Mouse (Mus musculus) CH12.LX (cell line): Measurements from ENCODE around the gene Plcb1. TPM values are rescaled to one million over a fixed set of nuclear protein-coding genes. Genes with fewer than 3 reads are reported as not detected.

Experiments used
- DNase-seq: peaks from one replicate; pipeline ENCODE4 v3.0.0-alpha.2; 2013; ENCODE audit errors: extremely low read depth
- H3K27ac ChIP-seq: 2 replicates; pipeline ENCODE4 v1.5.1; 2012; ENCODE audit warnings: low read depth, mild to moderate bottlenecking, control low read depth, moderate library complexity; ENCODE audit not compliant: insufficient read depth
- H3K27me3 ChIP-seq: replicated peaks from 2 replicates; pipeline ENCODE3; 2012; ENCODE audit warnings: inconsistent platforms
- H3K36me3 ChIP-seq, 2 experiments: replicated peaks in 1 of 2; 2 replicates each; pipeline versions ENCODE3 to v1.6.1; 2012; ENCODE audit warnings: inconsistent platforms in 1 of 2, low read length in 1 of 2, mild to moderate bottlenecking in 1 of 2, mixed read lengths in 1 of 2, moderate library complexity in 1 of 2; ENCODE audit not compliant: control insufficient read depth in 1 of 2, insufficient read depth in 1 of 2
- H3K4me1 ChIP-seq, 2 experiments: 2 replicates each; pipeline ENCODE4 v1.6.1; 2012; ENCODE audit warnings: inconsistent platforms in 1 of 2, moderate library complexity in 1 of 2; ENCODE audit not compliant: insufficient read depth in 2 of 2, control insufficient read depth in 1 of 2
- H3K4me2 ChIP-seq: 2 replicates; pipeline ENCODE4 v1.6.1; 2012; ENCODE audit warnings: low read depth, mild to moderate bottlenecking, control low read depth; ENCODE audit not compliant: poor library complexity, insufficient read depth, severe bottlenecking
- H3K4me3 ChIP-seq, 3 experiments: fragments of 150-350 bp in 1 of 3; sonication (generic) in 1 of 3; replicated peaks in 1 of 3; 2 replicates each; pipeline versions ENCODE3 to v1.5.1; 2011 to 2012; ENCODE audit warnings: low read depth in 2 of 3, low read length in 2 of 3, mild to moderate bottlenecking in 2 of 3, moderate library complexity in 2 of 3, control low read depth in 1 of 3, improper control_type of control experiment in 1 of 3, inconsistent platforms in 1 of 3, mixed read lengths in 1 of 3; ENCODE audit not compliant: poor library complexity in 1 of 3
- H3K79me2 ChIP-seq: replicated peaks from 2 replicates; pipeline ENCODE4 v1.6.1; 2012; ENCODE audit warnings: mild to moderate bottlenecking, moderate library complexity; ENCODE audit not compliant: control insufficient read depth, poor library complexity, insufficient read depth, severe bottlenecking; ENCODE audit errors: extremely low read depth
- H3K9ac ChIP-seq: 2 replicates; pipeline ENCODE4 v1.6.1; 2012; ENCODE audit warnings: low read depth, mild to moderate bottlenecking, control low read depth, moderate library complexity; ENCODE audit not compliant: insufficient read depth
- H3K9me3 ChIP-seq: replicated peaks from 2 replicates; pipeline ENCODE3; 2012; ENCODE audit warnings: low read length, inconsistent platforms, mixed read lengths
- BHLHE40 ChIP-seq: IDR thresholded peaks from 2 replicates; pipeline ENCODE4 v1.6.1; 2011; ENCODE audit warnings: mild to moderate bottlenecking, low read depth, low read length, improper control_type of control experiment
- CHD1 ChIP-seq: IDR thresholded peaks from 2 replicates; pipeline ENCODE4 v1.6.1; 2012; ENCODE audit warnings: low read depth, low read length, improper control_type of control experiment, inconsistent platforms
- CHD2 ChIP-seq: IDR thresholded peaks from 2 replicates; pipeline ENCODE4 v1.6.1; 2011; ENCODE audit warnings: low read length, improper control_type of control experiment
- CTCF ChIP-seq, 2 experiments: IDR thresholded peaks in 1 of 2; conservative IDR thresholded peaks in 1 of 2; 2 replicates each; pipeline ENCODE4 v1.5.1; 2011 to 2012; ENCODE audit warnings: low read depth in 2 of 2, low read length in 2 of 2, improper control_type of control experiment in 1 of 2, inconsistent platforms in 1 of 2, mild to moderate bottlenecking in 1 of 2, moderate library complexity in 1 of 2
- EP300 ChIP-seq: IDR thresholded peaks from 2 replicates; pipeline ENCODE4 v1.6.1; 2011; ENCODE audit warnings: low read length, improper control_type of control experiment
- IRF4 ChIP-seq: IDR thresholded peaks from 2 replicates; pipeline ENCODE4 v1.6.1; 2014; ENCODE audit warnings: low read depth, mild to moderate bottlenecking, inconsistent platforms, low read length, improper control_type of control experiment
- JUN ChIP-seq: IDR thresholded peaks from 2 replicates; pipeline ENCODE4 v1.6.1; 2011; ENCODE audit warnings: low read depth, mild to moderate bottlenecking, low read length, improper control_type of control experiment, moderate library complexity; ENCODE audit not compliant: insufficient read depth
- JUND ChIP-seq: conservative IDR thresholded peaks from 2 replicates; pipeline ENCODE4 v1.6.1; 2011; ENCODE audit warnings: low read depth, low read length, improper control_type of control experiment
- KAT2A ChIP-seq: IDR thresholded peaks from 2 replicates; pipeline ENCODE4 v1.6.1; 2012; ENCODE audit warnings: low read length, improper control_type of control experiment, inconsistent platforms; ENCODE audit not compliant: insufficient replicate concordance
- MAFK ChIP-seq: IDR thresholded peaks from 2 replicates; pipeline ENCODE4 v1.6.1; 2011; ENCODE audit warnings: low read length, improper control_type of control experiment; ENCODE audit not compliant: insufficient replicate concordance
- MAZ ChIP-seq: IDR thresholded peaks from 2 replicates; pipeline ENCODE4 v1.6.1; 2012; ENCODE audit warnings: low read depth, mild to moderate bottlenecking, inconsistent platforms, low read length, improper control_type of control experiment, moderate library complexity
- MEF2A ChIP-seq: IDR thresholded peaks from 2 replicates; pipeline ENCODE4 v1.6.1; 2014; ENCODE audit warnings: low read depth, mild to moderate bottlenecking, inconsistent platforms, low read length, improper control_type of control experiment, borderline replicate concordance
- MXI1 ChIP-seq: IDR thresholded peaks from 2 replicates; pipeline ENCODE4 v1.6.1; 2011; ENCODE audit warnings: mild to moderate bottlenecking, low read depth, low read length, improper control_type of control experiment
- POLR2A ChIP-seq: IDR thresholded peaks from 2 replicates; pipeline ENCODE4 v1.6.1; 2011; ENCODE audit warnings: low read depth, mild to moderate bottlenecking, improper control_type of control experiment, low read length
- RCOR1 ChIP-seq: conservative IDR thresholded peaks from 2 replicates; pipeline ENCODE4 v1.6.1; 2012; ENCODE audit warnings: low read depth, mild to moderate bottlenecking, inconsistent platforms, low read length, improper control_type of control experiment
- UBTF ChIP-seq: IDR thresholded peaks from 2 replicates; pipeline ENCODE4 v1.6.1; 2012; ENCODE audit warnings: low read depth, mild to moderate bottlenecking, inconsistent platforms, low read length, improper control_type of control experiment, moderate library complexity
- USF1 ChIP-seq: IDR thresholded peaks from 2 replicates; pipeline ENCODE4 v1.6.1; 2014; ENCODE audit warnings: low read depth, mild to moderate bottlenecking, inconsistent platforms, low read length, improper control_type of control experiment
- ZC3H11A ChIP-seq: IDR thresholded peaks from 2 replicates; pipeline ENCODE4 v1.6.1; 2012; ENCODE audit warnings: low read depth, mild to moderate bottlenecking, inconsistent platforms, low read length, improper control_type of control experiment
- ZKSCAN1 ChIP-seq: IDR thresholded peaks from 2 replicates; pipeline ENCODE4 v1.6.1; 2012; ENCODE audit warnings: low read depth, inconsistent platforms, low read length, improper control_type of control experiment, borderline replicate concordance
- ZMIZ1 ChIP-seq: IDR thresholded peaks from 2 replicates; pipeline ENCODE4 v1.6.1; 2012; ENCODE audit warnings: low read depth, mild to moderate bottlenecking, inconsistent platforms, low read length, improper control_type of control experiment
- dilution Hi-C: fragments of 300-500 bp; cut with MboI; formaldehyde crosslinking; loops from 2 replicates; pipeline ENCODE4 v1.14.3; 2020; ENCODE audit warnings: low sequenced_read_pairs; ENCODE audit not compliant: extremely low pct_unique_long_range_greater_than_20kb, extremely low pct_ligation_motif_present
- in situ Hi-C: fragments of 300-500 bp; cut with MboI; formaldehyde crosslinking; loops from 3 replicates; pipeline ENCODE4 v1.14.3; 2019; ENCODE audit warnings: low sequenced_read_pairs, low pct_ligation_motif_present, low pct_unique_long_range_greater_than_20kb, mixed read lengths
- polyA plus RNA-seq: library from polyadenylated mRNA; unstranded; fragments of >175 nt; gene quantifications from 2 replicates; pipeline ENCODE4 v1.2.1, GENCODE M21; 2012; ENCODE audit warnings: low read depth; ENCODE audit not compliant: insufficient read length
- total RNA-seq, 2 experiments: library from RNA; depleted of rRNA; stranded (reverse); fragments of 300-350 nt in 1 of 2; fragments of >200 nt in 1 of 2; gene quantifications; 2 replicates each; pipeline ENCODE4 v1.2.3; 2012 to 2014

Plcb1 gene
- total and polyA plus RNA-seq, 3 experiments: not detected

GRCm38 (mm10) chr2:135415137-135415536 is 629.3 kb downstream of the Plcb1 start:
- Histone ChIP-seq H3K4me3 (no peak overlapping the region), H3K79me2 (no peaks in the 10 kb centered on the region), H3K36me3 (no peaks in the 10 kb centered on the region), H3K27ac (no peak overlapping the region), H3K4me2 (no peak overlapping the region), H3K4me1 (no peaks in the 10 kb centered on the region), H3K9ac (no peak overlapping the region), H3K9me3 (peaks cover 45% of the 10 kb centered on the region), H3K27me3 (no peaks in the 10 kb centered on the region)
- in situ Hi-C loops (no loop called here), dilution Hi-C loops (no loop called here)
- no peak for TF ChIP-seq CTCF (conservative IDR thresholded peaks at IDR 0.05 in 1 of 2, IDR thresholded peaks at IDR 0.05 in 1 of 2; ENCODE audit: low read depth in 2 of 2, low read length in 2 of 2)
- TF ChIP-seq JUN: no peak
- no peak for TF ChIP-seq ZC3H11A
- TF ChIP-seq MXI1: no peak
- TF ChIP-seq MAFK: no peak
- no peak for TF ChIP-seq UBTF
- no peak for TF ChIP-seq IRF4
- no peak for TF ChIP-seq KAT2A
- no peak for TF ChIP-seq EP300
- TF ChIP-seq POLR2A: no peak
- TF ChIP-seq ZMIZ1: no peak
- no peak for DNase-seq

- Histone ChIP-seq H3K27me3 (no peaks in the 10 kb centered on the region), H3K4me3 (no peak overlapping the region), H3K27ac (no peak overlapping the region)
- no peak for DNase-seq
- in situ Hi-C loops: no loop called here
- TF ChIP-seq KAT2A (no peak), UBTF (no peak), ZKSCAN1 (no peak), JUN (no peak), RCOR1 (no peak), BHLHE40 (no peak)
- TF ChIP-seq, all 38 proteins: peak for 0
- Histone ChIP-seq H3K36me3 (no peaks in the 10 kb centered on the region), H3K79me2 (no peaks in the 10 kb centered on the region), H3K4me2 (no peak overlapping the region), H3K4me1 (no peaks in the 10 kb centered on the region), H3K9me3 (peaks cover 51% of the 10 kb centered on the region), H3K9ac (no peak overlapping the region)
- dilution Hi-C loops: no loop called here
Measured at GRCm38 (mm10) chr2:135419301-135419700, 633.4 kb downstream of the Plcb1 start.

DNA sequence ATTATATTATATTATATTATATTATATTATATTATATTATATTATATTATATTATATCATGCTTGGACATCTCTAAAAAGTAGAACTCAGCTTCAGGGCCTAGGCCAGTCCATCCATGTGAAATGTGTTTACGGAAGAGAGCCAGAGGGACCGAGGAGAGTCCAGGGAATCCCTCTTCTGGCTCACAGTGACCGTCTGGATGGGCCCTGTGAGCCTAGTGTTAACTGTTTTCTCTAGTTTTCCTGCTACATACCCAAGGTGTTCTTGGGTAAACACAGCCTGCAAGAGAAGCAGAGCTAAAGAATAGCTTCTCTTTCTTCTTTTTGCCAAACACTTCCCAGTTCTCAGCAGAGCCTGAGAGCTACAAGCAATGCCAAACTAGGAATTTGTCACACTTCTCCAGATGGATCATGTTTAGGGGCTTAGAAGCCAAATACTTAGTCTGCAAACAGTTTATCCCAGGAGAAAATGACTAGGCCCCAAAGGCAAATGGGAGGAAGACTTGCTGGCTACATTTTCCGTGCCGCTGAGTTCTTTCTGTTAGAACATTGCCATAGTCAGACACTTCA is 649.2 kb downstream of the Plcb1 start:
- dilution Hi-C loops: no loop called here

More for the DNA sequence above, 649.2 kb downstream of the Plcb1 start:
- Histone ChIP-seq H3K4me3 (no peak overlapping the region), H3K4me2 (no peak overlapping the region), H3K79me2 (no peaks in the 10 kb centered on the region), H3K9ac (no peak overlapping the region), H3K9me3 (peaks cover 62% of the 10 kb centered on the region), H3K27ac (no peak overlapping the region), H3K36me3 (no peaks in the 10 kb centered on the region), H3K4me1 (no peaks in the 10 kb centered on the region), H3K27me3 (no peaks in the 10 kb centered on the region)
- no peak for DNase-seq
- in situ Hi-C loops: no loop called here
- TF ChIP-seq USF1 (no peak), RCOR1 (no peak), MEF2A (no peak), JUND (no peak), ZKSCAN1 (no peak), KAT2A (no peak), MAZ (no peak), ZC3H11A (no peak), CHD1 (no peak), CHD2 (no peak)
